Mouse (Mus musculus): Measurements from ENCODE around the gene Them7. TPM values are rescaled to one million over a fixed set of nuclear protein-coding genes. Genes with fewer than 3 reads are reported as not detected.
A peak's percentile ranks its signal among the peaks of the same experiment; 100 is the strongest.

Gene Them7
- polyA plus RNA-seq, 1 experiment from 2014 or later = 21.3 TPM

DNA sequence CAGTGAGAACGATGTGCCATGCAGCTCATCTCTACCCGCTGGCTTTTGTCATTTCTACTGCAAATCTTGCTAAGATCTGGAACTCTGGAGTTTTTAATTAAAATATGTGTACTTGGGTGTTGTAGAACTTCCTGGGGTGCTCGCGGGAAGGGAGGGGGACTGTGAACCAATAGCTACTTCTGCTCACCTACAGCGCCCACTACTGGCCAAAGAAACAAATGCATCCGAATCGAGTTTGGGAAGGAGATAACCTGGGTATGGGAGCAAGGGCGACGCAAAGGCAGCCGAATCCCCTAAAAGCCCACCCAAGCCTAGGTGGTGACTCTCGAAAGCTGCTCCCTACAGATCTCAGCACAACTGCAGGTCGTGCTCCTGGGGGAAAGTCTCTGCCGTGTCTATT is 87.3 kb downstream of the Them7 start:
- H3K4me3 ChIP-seq (replicated peaks; ENCODE audit: low read depth, low read length) = no peak overlapping the region
- WGBS = 60% methylated on average over 13 of the region's 13 CpGs
- no peaks in the 10 kb centered on the region for H3K4me1 ChIP-seq (replicated peaks; ENCODE audit: insufficient read depth, low read length)
- peak; percentile 8 for DNase-seq (ENCODE audit: low spot score)
- no peaks in the 10 kb centered on the region for H3K9me3 ChIP-seq (replicated peaks; ENCODE audit: low read length)
- no peak for ATAC-seq (replicated peaks; ENCODE audit: low FRiP score, low read depth)
- H3K27ac ChIP-seq = no peak overlapping the region
- H3K36me3 ChIP-seq (ENCODE audit: insufficient read depth, low read length) = no peaks in the 10 kb centered on the region
- no peaks in the 10 kb centered on the region for H3K27me3 ChIP-seq (ENCODE audit: insufficient read depth, low read length)
- no peak overlapping the region for H3K9ac ChIP-seq (ENCODE audit: low read depth, low read length)
- H3K4me2 ChIP-seq (ENCODE audit: low read length) = no peak overlapping the region
- TF ChIP-seq CTCF (IDR thresholded peaks at IDR 0.05; ENCODE audit: low read depth) = peak; percentile 57

DNA sequence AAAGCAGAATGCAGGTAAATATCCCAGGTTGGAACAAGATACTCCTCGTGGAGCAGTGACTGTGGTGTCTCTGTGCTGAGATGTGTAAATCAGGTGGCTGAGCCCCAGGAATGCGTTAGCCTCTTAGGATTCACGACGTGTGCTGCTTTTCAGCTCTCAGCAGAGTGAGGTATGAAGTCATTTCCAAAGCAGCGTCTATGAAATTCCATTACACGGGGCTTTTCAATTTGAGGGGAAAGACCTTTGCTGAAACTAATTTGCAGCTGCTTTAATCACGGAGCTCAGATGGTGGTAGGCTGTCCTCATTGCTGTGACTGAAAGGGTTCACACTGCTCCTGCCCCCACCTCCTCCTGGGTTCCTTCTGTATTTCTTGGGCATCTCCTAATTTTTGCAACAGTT is 87.9 kb downstream of the Them7 start:
- Histone ChIP-seq H3K36me3 (ENCODE audit: insufficient read depth, low read length) (no peaks in the 10 kb centered on the region), H3K4me3 (replicated peaks; ENCODE audit: low read depth, low read length) (no peak overlapping the region), H3K27me3 (ENCODE audit: insufficient read depth, low read length) (no peaks in the 10 kb centered on the region), H3K9me3 (replicated peaks; ENCODE audit: low read length) (no peaks in the 10 kb centered on the region), H3K9ac (ENCODE audit: low read depth, low read length) (no peak overlapping the region), H3K27ac (no peak overlapping the region), H3K4me2 (ENCODE audit: low read length) (no peak overlapping the region), H3K4me1 (replicated peaks; ENCODE audit: insufficient read depth, low read length) (no peaks in the 10 kb centered on the region)
- WGBS = 9% methylated on average over 7 of the region's 7 CpGs
- TF ChIP-seq CTCF (IDR thresholded peaks at IDR 0.05; ENCODE audit: low read depth) = no peak
- DNase-seq (ENCODE audit: low spot score) = peak; percentile 16
- 0 out of 2 replicates have a peak, but pooled peaks have one; percentile 13 for ATAC-seq (replicated peaks; ENCODE audit: low FRiP score, low read depth)

- H3K4me3 ChIP-seq (replicated peaks; ENCODE audit: low read depth, low read length) = no peak overlapping the region
- 49% methylated on average over 3 of the region's 3 CpGs for WGBS
- no peak for DNase-seq (ENCODE audit: low spot score)
These were observed 89.0 kb downstream of the Them7 start for GRCm38 (mm10) chr2:105313077-105313476.

DNA sequence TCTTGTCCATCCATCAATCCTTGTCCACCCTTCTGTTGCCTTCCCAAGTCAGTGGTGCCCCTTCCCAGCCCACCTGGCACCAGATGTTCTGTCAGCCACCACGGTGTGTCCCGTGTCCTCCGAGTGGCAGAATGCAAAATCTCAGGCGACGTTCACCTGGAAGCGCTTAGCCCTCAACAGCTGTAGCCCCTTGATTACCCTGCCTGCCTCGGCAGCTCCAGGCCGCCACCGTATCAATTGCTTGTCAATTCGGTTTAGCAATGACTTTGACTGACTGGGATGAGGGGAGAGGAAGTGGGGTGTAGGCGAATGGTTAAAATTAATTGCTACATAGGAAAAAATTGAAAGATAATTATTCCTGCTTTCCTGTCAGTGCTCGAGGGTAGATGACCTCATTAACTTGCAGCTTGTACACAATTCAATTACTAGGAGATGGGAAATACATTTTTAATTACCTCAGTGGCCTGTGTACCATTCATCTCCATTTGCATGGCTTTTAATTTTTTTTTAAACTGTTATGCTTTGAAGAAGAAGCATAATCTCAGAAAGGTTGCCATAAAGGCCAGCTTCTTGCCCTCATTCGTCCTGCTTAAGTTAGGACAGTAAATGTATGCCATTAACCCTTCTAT is 93.5 kb downstream of the Them7 start:
- Histone ChIP-seq H3K4me3 (replicated peaks; ENCODE audit: low read depth, low read length) (no peak overlapping the region), H3K36me3 (ENCODE audit: insufficient read depth, low read length) (no peaks in the 10 kb centered on the region), H3K4me2 (ENCODE audit: low read length) (no peak overlapping the region), H3K9me3 (replicated peaks; ENCODE audit: low read length) (no peaks in the 10 kb centered on the region), H3K4me1 (replicated peaks; ENCODE audit: insufficient read depth, low read length) (no peaks in the 10 kb centered on the region), H3K9ac (ENCODE audit: low read depth, low read length) (no peak overlapping the region), H3K27ac (no peak overlapping the region), H3K27me3 (ENCODE audit: insufficient read depth, low read length) (no peaks in the 10 kb centered on the region)
- DNase-seq (ENCODE audit: low spot score) = no peak
- TF ChIP-seq CTCF (IDR thresholded peaks at IDR 0.05; ENCODE audit: low read depth) = no peak
- ATAC-seq (replicated peaks; ENCODE audit: low FRiP score, low read depth) = no peak
- WGBS = 72% methylated on average over 13 of the region's 13 CpGs

More at GRCm38 (mm10) chr2:105313077-105313476, 89.0 kb downstream of the Them7 start:
- Histone ChIP-seq H3K9me3 (replicated peaks; ENCODE audit: low read length) (no peaks in the 10 kb centered on the region), H3K4me2 (ENCODE audit: low read length) (no peak overlapping the region), H3K4me1 (replicated peaks; ENCODE audit: insufficient read depth, low read length) (no peaks in the 10 kb centered on the region), H3K9ac (ENCODE audit: low read depth, low read length) (no peak overlapping the region), H3K27ac (no peak overlapping the region), H3K27me3 (ENCODE audit: insufficient read depth, low read length) (no peaks in the 10 kb centered on the region), H3K36me3 (ENCODE audit: insufficient read depth, low read length) (no peaks in the 10 kb centered on the region)
- ATAC-seq (replicated peaks; ENCODE audit: low FRiP score, low read depth) = no peak
- TF ChIP-seq CTCF (IDR thresholded peaks at IDR 0.05; ENCODE audit: low read depth) = no peak

DNA sequence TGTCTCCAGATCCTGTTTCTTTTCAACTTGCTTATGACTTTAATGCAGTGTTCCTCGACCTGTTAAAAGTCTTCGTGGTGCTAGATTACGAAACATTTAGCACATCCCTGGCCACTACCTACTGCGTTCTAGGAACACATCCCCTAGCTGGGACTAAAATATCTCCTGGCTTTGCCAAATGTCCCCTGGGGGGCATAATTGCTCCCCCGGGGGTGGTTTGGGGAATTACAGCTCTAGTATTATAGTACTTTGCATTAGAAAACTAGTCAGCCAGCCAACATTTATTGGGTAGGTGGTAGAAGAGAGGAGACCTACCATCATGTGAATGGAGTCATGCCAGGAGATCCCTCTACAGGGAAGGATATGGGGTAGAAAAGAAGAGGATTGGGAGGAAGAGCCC is 101.9 kb downstream of the Them7 start:
- no peak for ATAC-seq (replicated peaks; ENCODE audit: low FRiP score, low read depth)

GRCm38 (mm10) chr2:105330024-105330423 is 105.9 kb downstream of the Them7 start:
- WGBS = 79% methylated on average over 4 of the region's 4 CpGs

More for the DNA sequence above, 101.9 kb downstream of the Them7 start:
- Histone ChIP-seq H3K4me2 (ENCODE audit: low read length) (no peak overlapping the region), H3K4me1 (replicated peaks; ENCODE audit: insufficient read depth, low read length) (no peaks in the 10 kb centered on the region), H3K27ac (no peak overlapping the region), H3K36me3 (ENCODE audit: insufficient read depth, low read length) (no peaks in the 10 kb centered on the region), H3K9ac (ENCODE audit: low read depth, low read length) (no peak overlapping the region), H3K9me3 (replicated peaks; ENCODE audit: low read length) (no peaks in the 10 kb centered on the region), H3K27me3 (ENCODE audit: insufficient read depth, low read length) (no peaks in the 10 kb centered on the region), H3K4me3 (replicated peaks; ENCODE audit: low read depth, low read length) (no peak overlapping the region)
- no peak for DNase-seq (ENCODE audit: low spot score)
- TF ChIP-seq CTCF (IDR thresholded peaks at IDR 0.05; ENCODE audit: low read depth) = peak; percentile 31; the same call in 1 of the 2 replicates
- 85% methylated on average over 5 of the region's 5 CpGs for WGBS

GRCm38 (mm10) chr2:105333107-105333506 is 109.0 kb downstream of the Them7 start:
- ATAC-seq (replicated peaks; ENCODE audit: low FRiP score, low read depth) (no peak), DNase-seq (ENCODE audit: low spot score) (no peak)
- Histone ChIP-seq H3K27ac (no peak overlapping the region), H3K9ac (ENCODE audit: low read depth, low read length) (no peak overlapping the region), H3K4me1 (replicated peaks; ENCODE audit: insufficient read depth, low read length) (peaks cover 11% of the 10 kb centered on the region; the same call in 1 of the 2 replicates), H3K4me3 (replicated peaks; ENCODE audit: low read depth, low read length) (no peak overlapping the region), H3K27me3 (ENCODE audit: insufficient read depth, low read length) (no peaks in the 10 kb centered on the region), H3K36me3 (ENCODE audit: insufficient read depth, low read length) (no peaks in the 10 kb centered on the region), H3K4me2 (ENCODE audit: low read length) (no peak overlapping the region), H3K9me3 (replicated peaks; ENCODE audit: low read length) (no peaks in the 10 kb centered on the region)
- WGBS = 66% methylated on average over 8 of the region's 8 CpGs
- no peak for TF ChIP-seq CTCF (IDR thresholded peaks at IDR 0.05; ENCODE audit: low read depth)

More at GRCm38 (mm10) chr2:105330024-105330423, 105.9 kb downstream of the Them7 start:
- Histone ChIP-seq H3K27me3 (ENCODE audit: insufficient read depth, low read length) (no peaks in the 10 kb centered on the region), H3K27ac (no peak overlapping the region), H3K36me3 (ENCODE audit: insufficient read depth, low read length) (no peaks in the 10 kb centered on the region), H3K4me3 (replicated peaks; ENCODE audit: low read depth, low read length) (no peak overlapping the region), H3K4me2 (ENCODE audit: low read length) (no peak overlapping the region), H3K9me3 (replicated peaks; ENCODE audit: low read length) (no peaks in the 10 kb centered on the region), H3K4me1 (replicated peaks; ENCODE audit: insufficient read depth, low read length) (no peaks in the 10 kb centered on the region), H3K9ac (ENCODE audit: low read depth, low read length) (no peak overlapping the region)
- ATAC-seq (replicated peaks; ENCODE audit: low FRiP score, low read depth) (no peak), DNase-seq (ENCODE audit: low spot score) (no peak)
- TF ChIP-seq CTCF (IDR thresholded peaks at IDR 0.05; ENCODE audit: low read depth) = no peak

Data from kidney, postnatal 0 days (tissue).